Mouse (Mus musculus) kidney, adult 2 months (tissue): ENCODE data around the gene Gm20696.

Experiments
- CTCF ChIP-seq: fragments of 200-500 bp; conservative IDR thresholded peaks from 2 replicates; pipeline ENCODE4 v1.5.1; 2011; ENCODE audit warnings: low read depth, mild to moderate bottlenecking, control low read depth, low read length, moderate library complexity, mixed read lengths; ENCODE audit not compliant: insufficient read depth, insufficient read length
- POLR2A ChIP-seq: fragments of 200-500 bp; IDR thresholded peaks from one replicate; pipeline ENCODE4 v1.6.1; 2011; ENCODE audit warnings: low read depth, low read length, control low read depth

- TF ChIP-seq CTCF (no peak), POLR2A (no peak)
These were observed 6.2 kb downstream of the Gm20696 start for GRCm38 (mm10) chr6:99660443-99660842.
